Mouse (Mus musculus) ovary, postnatal 10 days (tissue): ENCODE data around the gene Chd6.

Experiments
- DNase-seq: peaks from one replicate; pipeline ENCODE4 v3.0.0; 2022; ENCODE audit warnings: low spot score

Chd6 gene

GRCm38 (mm10) chr2:161066097-161066759 is 42.6 kb downstream of the Chd6 start:
- DNase-seq = no peak

DNA sequence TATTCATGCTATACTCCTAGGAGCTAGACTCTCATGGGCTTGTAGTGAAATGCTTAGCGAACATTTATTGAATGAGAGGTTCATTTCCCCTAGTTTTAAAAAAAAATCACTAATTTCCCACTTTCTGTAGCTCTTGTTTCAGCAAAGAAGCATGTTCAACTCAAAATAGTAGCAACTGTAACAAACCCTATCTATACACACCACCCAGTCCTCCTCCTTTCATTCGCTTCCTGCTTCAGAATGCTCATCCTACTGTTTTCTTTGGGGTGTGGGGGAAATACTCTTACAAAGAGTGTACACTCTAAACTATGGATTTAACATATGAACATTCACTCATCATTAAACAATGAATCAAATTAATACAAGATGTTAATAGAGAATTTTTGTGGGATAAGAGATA is 43.3 kb downstream of the Chd6 start:
- DNase-seq = no peak

DNA sequence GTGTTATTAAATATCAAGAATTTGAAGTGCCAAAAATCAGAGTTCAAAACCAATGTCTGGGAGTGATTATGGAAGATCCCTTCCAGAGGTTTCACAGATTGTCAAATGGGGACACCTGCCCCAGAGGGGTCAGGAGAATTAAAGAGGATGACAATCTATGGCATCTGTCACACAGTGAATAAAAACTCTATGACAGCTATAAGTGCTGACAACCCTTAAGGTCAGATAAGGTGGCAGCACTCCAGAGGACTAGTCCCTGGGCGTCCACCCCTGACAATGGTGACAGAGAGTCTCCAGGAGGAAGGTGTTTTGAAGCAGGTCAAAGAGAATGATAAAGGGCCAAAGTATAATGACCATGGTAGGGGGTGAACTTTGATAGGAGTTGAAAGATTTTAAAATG is 44.0 kb downstream of the Chd6 start:
- DNase-seq = no peak

DNA sequence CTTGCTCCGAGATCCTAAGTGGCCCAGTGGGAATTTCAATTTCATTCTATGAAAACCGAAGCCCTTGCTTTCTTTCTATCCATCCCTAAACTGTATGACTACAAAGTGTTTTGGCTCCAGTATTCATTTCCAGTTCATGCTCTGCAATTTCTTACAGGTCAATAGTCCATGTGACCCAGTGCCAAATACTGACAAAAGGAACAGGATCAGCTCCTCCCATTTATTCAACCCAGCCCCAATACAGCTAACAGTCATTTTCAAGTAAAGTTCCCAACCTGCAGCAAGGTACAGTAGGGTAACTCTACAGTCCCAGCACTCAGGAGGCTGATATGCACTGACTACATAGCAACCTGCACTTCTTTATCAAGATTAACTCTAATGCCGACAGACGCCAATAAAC is 50.0 kb downstream of the Chd6 start:
- DNase-seq = no peak

DNA sequence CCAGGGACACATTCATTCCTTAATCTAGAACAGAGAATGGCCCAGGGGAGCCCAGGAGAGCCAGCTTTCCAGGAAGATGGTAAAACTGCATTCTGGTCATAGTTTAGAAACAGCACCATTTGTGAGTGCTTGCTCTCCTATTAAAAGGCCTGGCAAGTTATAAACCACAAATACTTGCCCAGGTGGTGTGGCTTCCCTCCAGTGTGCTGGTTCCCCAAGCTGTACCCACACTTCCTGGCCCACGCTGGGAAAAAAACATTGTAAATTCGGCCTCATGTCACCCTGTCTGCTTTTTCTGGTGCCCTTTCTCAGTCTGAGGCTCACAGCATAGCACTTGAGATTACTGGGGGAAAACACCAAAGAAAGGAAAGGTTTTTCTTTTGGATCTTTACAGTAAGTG is 55.1 kb downstream of the Chd6 start:
- no peak for DNase-seq

- no peak for DNase-seq
Observed at GRCm38 (mm10) chr2:161052175-161052574, 56.7 kb downstream of the Chd6 start.

GRCm38 (mm10) chr2:161049426-161049825 is 59.4 kb downstream of the Chd6 start:
- no peak for DNase-seq

GRCm38 (mm10) chr2:161044492-161045201 is 64.2 kb downstream of the Chd6 start:
- no peak for DNase-seq

- DNase-seq = no peak
Observed at GRCm38 (mm10) chr2:161042874-161043273, 66.0 kb downstream of the Chd6 start.

DNA sequence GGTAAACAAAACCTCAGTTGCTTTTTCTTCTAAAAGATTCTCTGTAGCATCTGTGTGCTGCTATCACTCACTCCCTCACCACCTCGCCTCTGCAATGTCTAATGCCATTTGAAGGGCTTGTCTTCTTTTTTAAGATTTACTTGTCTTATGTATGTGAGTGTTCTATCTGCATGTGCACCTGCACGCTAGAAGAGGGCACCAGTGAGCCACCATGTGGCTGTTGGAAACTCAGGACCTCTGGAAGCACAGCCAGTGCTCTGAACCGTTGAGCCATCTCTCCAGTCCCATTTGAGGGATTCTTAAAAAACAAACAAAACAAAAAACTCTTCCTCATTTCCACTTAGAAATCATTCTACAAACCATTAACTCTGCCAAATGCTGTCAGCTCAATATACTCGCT is 68.1 kb downstream of the Chd6 start:
- DNase-seq = no peak

DNA sequence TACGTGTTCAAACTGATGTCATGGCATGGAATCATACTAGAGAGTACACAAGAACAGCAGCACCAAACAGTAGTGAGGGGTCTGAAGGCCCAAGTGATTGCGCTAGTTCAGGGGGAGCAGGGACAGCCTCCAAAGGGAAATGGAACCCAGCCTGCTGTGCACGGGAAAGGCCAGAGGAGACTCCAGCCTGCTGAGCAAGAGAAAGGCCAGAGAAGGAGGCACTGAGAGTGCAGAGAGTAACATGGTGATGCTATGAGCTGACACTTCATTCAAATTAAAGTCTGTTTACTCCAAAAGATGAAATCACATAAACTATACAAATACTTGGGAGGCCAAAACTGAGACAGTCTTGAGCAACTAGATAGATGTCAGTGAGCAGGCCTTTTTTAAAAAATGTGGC is 71.1 kb downstream of the Chd6 start:
- DNase-seq = no peak

- DNase-seq = no peak
Observed at GRCm38 (mm10) chr2:161033141-161033540, 75.7 kb downstream of the Chd6 start.

DNA sequence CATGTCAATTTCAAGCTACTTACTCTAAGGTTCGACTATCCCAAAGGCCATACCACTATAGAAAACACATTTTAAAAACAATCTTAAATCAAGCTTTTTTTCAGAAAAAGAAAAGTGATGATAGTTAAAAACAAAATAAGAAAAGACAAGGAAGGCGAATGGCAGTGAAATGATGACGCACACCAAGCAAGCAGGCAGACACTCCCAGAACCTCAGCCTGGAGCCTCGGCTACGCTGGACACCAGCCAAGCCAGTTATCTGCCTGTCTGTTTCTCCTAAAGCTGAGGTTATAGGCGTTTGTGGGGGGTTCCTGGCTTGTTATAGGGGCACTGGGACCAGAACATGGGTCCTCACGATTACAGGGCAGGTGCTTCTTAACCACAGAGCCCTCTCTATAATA is 76.5 kb downstream of the Chd6 start:
- DNase-seq = no peak

DNA sequence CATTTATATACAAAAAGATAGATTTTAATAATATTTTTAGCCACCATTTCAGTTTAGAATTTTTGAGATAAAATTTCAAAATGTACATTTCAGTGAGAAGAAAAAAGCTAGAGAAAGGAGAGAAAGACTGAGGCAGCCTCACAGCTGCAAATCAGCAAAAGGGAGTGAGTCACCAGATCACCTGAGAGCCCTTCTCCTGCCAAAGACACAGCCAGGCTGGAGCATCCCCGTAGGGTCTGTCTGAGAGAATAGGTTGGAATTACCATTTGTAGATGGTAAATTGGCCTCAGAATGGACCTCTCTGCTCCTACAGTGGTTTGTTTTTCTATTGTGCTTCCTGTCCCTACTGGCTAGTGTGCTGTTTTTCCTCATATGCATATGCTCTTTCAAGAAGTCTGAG is 84.3 kb downstream of the Chd6 start:
- DNase-seq = no peak

DNA sequence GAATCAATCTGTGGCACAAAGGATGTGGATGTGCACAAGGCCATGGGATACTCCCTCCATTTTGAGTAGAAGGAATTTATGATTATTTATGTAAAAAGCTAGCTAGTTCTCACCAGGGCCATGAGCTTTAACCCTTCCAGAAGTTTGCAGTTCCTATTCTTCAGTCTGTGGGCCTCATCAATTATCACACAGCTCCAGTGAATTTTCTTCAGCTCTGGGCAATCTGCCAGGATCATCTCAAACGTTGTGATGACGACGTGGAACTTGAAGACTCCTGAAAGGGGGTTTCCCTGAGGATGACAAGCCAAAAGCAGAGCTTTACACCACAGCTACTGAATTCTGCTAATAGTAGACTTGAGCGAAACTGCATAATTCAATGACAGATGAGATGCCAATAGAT is 91.0 kb downstream of the Chd6 start:
- no peak for DNase-seq

GRCm38 (mm10) chr2:161012577-161013251 is 96.2 kb downstream of the Chd6 start:
- no peak for DNase-seq

GRCm38 (mm10) chr2:161004338-161004737 is 104.5 kb downstream of the Chd6 start:
- DNase-seq = no peak

GRCm38 (mm10) chr2:160996987-160997763 is 111.7 kb downstream of the Chd6 start:
- DNase-seq = no peak

DNA sequence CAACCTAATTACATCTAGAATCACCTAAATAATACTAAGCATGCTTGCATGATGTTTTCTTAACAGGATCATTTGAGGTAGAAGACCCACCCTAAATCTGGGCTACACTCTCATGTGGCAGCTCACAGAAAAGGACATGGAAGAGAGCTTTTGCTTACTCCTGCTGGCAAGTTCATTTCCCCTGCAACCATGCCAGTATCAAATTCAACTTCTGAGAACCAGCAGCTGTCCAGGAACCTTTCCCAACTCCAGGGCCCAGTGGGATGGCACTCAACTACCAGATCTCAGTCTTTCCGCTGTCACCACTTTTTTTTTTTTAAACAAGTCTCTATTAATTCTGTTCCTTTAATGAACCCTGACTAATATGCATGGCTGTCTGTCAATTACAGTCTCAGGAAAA is 114.7 kb downstream of the Chd6 start:
- DNase-seq = no peak

DNA sequence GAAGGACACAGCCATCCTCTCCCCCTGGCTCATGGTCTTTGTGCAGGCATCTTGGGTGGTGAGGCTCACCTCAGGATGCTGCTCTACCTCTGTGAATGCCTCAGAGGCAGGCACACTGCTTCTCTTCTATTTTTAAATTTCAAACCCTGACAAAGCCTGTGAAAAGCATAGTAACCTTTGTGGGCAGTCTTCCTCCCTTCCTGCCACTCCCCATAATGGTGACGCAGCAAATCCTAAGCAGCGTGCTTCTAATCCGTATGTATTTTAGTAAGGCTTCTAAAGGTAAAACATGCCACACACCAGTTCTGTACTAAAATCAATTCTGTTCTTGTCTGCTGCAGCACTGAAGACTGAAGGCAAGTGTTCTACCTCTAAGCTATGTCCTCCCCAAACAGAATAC is 116.4 kb downstream of the Chd6 start:
- no peak for DNase-seq

DNA sequence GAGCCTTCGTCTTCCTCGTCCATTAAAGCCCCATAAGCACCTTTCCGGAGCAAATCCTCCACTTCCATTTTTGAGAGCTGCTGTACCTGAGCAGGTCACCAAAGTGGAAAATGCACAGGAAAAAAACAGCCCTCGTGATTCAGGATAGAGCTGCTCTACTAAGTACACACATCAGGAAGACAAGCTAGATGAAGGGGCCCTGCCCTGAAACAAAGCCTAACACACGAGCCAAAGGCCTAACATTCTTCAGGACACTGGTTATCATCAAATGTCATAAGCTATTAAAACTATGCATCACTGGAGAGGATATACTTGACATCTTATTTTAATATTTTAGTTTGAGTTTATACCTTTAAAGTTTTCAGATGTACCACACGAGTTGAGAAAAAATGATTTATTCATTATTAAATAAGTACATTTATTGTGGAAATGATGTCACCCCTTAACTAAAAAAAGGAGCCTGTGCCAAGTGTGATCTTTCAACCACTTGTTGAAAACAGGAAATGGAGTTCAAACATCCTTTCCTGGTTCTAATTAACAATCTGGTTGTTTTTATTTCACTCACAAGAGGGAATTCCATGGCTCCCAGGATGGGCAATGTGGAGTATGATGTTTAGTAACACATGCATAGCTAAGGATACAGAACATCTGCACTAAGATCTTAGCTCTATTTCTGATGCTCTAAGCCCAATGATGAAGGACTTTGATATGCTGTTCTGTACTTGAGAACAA is 118.4 kb downstream of the Chd6 start:
- no peak for DNase-seq

DNA sequence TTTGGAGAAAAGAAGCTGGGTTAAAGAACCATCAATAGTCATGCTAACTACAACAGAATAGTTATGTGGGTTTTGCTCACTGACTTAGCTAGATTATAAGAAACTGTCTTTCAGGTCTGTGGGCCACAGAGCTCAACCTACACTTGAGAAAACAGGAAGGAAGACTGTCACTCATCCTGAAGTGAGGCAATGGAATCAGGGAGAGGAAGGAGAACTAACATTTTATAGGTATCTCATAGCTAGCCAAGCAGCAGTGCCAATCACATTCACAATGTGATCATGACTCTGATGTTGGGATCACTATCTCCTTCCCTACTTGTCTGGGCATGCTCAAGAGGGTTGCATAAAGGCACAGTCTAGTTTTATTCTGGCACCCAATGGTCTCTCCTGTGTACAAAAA is 121.4 kb downstream of the Chd6 start:
- no peak for DNase-seq
